Mouse (Mus musculus) urinary bladder, postnatal 14 days (tissue): ENCODE results near the gene Cdc42ep5.
"Not testable (repeated sequence)": the region's sequence is repeated elsewhere in the genome, so short reads cannot be mapped to it uniquely, and the experiment has no call there.

Source experiments
- DNase-seq: peaks from one replicate; pipeline ENCODE4 v3.0.0; 2021; ENCODE audit warnings: low spot score

Gene Cdc42ep5

DNA sequence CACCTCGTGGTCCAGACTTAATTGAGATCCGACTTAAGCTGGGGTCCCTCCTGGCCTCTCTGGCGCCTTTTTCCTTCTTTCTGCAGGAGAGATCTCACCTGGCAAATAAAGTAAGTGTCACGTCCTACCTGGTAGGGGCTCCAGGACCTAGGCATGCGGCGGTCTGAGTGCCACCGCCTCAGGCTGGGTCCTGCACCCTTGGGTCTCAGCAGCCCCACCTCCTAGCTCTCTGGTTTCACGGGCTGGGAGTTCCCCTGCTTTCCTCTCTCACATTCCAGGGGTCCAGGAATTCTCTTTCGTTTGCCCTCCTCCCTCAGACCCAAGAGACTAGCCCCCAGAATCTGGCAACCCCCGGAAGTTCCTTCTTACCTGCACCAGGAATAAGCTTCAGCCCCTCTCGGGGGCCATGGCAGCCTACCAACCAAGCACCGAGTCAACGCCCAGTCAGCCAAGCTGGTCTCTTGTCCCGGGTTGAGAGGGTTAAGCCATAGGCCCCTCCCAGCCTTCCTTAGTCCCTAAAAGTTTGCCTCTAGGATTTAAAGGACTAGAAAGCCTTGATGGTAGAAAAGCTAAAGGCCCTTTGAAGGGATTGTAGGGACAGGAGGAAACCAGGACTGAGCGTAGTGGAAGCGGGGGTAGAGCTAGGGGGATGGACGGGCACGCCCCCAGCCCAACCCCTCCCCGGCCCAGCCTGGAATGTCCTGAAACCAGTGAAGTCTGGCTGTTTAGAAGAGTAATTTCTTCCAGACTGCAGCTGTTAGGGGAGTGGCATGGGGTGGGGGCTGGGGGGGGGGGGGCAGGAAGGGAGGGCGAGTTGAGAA is at the start of gene Cdc42ep5:
Gene Cdc42ep5, minus strand, starts transcription at position 771 of the 821 bp plus-strand sequence.
- peak; percentile 80 for DNase-seq

GRCm38 (mm10) chr7:4213436-4213835 is 48.8 kb upstream of the Cdc42ep5 start:
- DNase-seq: not testable (repeated sequence)

GRCm38 (mm10) chr7:4208626-4209025 is 44.0 kb upstream of the Cdc42ep5 start:
- no peak for DNase-seq

DNA sequence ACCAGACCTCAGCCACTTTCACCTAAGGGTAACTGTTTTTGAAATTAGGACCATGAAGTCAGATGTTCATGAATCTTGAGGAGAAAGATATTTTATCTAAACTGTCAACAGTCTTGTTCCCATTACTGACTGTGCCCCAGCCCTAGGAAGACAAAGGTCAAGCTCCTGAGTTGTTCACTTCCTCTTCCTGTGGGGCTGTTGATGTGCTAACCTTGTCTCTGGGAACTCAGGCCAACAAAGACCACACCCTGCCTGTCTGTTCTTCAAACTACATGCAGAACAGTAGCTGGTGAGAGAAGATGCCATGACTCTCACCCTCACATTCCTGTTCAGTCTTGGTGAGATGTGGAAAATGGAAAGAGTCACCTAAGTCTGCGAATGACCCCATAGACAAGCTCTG is 42.5 kb upstream of the Cdc42ep5 start:
- no peak for DNase-seq

DNA sequence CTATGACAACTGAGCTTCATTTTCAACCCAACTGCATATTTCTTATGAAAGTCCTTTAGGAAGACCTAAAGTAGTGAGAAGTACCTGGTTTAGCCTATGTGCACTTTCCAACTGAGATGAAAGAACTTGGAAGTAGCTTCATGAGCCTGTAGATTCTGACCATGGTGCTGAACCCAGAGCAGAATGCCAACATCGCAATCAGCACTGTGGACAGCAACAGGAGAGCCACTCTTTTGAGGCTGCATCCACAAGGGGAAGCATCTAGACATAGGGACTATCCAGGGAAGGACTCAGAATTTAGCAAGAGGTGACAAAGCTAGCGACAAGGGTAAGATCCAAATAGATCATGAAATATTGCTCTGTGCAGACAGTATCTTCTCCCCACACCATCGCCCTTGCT is 13.8 kb upstream of the Cdc42ep5 start:
- DNase-seq: peak; percentile 55

- DNase-seq: no peak
Observed at GRCm38 (mm10) chr7:4170193-4170938, 5.7 kb upstream of the Cdc42ep5 start.

GRCm38 (mm10) chr7:4167098-4167497 is 2.4 kb upstream of the Cdc42ep5 start:
- no peak for DNase-seq

GRCm38 (mm10) chr7:4165286-4165685 is 626 bp upstream of the Cdc42ep5 start:
- DNase-seq: no peak

DNA sequence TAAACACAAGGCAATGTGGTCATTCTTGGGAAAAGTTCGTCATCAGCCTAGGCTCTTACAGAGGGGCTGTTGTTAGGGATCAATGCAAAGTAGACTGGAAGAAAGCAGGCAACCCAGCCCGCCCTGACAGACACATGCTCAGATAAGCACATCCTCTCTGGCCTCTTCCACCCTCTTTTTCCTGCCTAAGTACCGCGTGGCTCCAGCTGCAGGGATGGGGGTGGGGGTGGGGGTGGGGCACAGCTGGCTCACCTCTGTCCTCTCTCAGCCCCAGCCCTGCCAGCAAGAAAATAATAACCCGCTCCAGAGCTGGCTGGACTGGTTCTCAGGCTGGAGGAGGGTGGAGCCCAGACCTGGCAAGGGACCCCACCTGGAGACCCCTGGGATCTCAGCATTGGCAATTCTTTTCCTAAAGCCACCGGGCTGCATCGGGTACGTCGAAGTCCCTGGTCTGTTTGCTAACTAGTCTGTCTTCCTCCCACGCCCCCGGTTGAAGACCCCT is 1.0 kb downstream of the Cdc42ep5 start:
- DNase-seq: peak; percentile 69

GRCm38 (mm10) chr7:4161596-4161995 is 3.1 kb downstream of the Cdc42ep5 start:
- DNase-seq: not testable (repeated sequence)

DNA sequence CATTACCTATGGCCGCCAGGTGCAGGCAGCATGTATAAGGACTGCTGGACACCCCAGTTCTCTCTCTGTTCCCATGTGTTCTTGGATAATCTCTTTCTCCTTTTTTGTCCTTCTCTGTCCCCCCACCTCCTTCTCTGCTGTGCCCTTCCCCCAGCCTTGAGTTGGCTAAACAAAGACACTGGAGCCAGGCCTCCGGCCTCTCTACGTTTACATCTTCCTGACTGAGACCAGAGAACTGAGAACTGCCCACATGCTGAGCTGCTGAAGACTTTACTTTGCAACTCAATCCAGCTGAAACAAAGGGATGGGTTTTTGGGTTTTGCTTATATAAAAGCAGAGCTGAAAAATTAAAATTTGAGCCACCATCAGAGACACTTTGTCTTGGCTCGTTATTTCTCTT is 9.7 kb downstream of the Cdc42ep5 start:
- no peak for DNase-seq

- DNase-seq: no peak
Observed at GRCm38 (mm10) chr7:4154356-4154755, 10.3 kb downstream of the Cdc42ep5 start.

DNA sequence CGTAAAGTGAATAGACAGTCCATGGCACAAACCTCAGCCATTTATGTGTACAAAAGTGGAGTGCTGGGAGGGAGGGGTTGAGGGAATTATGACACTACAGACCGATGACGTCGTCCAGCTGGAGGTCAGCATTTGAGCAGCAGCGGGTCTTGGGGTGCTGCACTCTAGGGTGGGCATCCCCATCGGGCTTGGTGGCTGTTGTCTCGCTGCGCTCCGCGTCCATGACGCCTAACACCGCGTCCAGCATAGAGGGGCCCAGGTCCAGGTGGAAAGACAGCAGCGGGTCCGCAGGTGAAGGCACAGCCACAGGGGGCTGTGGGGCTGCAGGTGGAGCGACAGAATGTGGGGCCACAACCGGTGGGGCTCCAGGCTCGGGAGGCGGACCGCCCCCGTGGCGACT is 13.4 kb downstream of the Cdc42ep5 start:
- no peak for DNase-seq

GRCm38 (mm10) chr7:4150811-4151221 is 13.8 kb downstream of the Cdc42ep5 start:
- peak; percentile 57 for DNase-seq

DNA sequence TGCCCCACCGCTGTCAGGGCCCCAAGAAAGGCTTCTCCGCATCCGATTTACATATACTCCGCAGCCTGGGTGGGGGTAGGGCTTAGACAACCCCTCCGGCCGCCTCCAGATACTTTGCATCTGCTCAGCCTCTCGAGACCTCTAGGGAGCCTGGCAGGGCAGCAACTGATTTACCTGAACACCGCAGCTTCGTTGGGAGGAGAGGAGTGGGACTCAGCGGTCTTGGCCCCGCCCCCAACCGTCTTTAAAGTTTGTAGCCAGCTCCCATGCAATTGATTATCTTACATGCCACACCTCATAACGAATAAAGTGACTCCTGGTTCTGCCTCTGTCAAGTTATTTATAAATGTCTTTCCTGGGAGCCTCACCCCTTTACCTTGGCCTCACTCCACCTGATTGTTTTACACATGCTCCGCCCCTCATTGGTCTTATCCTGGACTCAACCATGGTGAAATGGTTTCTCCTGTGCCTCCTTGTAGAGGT is 14.6 kb downstream of the Cdc42ep5 start, which contains the start of gene Leng9:
Gene Leng9, minus strand, starts transcription at position 316 of the 483 bp plus-strand sequence.
- DNase-seq: peak; percentile 48

- peak; percentile 83 for DNase-seq
Observed at GRCm38 (mm10) chr7:4149209-4150054, 15.2 kb downstream of the Cdc42ep5 start.

DNA sequence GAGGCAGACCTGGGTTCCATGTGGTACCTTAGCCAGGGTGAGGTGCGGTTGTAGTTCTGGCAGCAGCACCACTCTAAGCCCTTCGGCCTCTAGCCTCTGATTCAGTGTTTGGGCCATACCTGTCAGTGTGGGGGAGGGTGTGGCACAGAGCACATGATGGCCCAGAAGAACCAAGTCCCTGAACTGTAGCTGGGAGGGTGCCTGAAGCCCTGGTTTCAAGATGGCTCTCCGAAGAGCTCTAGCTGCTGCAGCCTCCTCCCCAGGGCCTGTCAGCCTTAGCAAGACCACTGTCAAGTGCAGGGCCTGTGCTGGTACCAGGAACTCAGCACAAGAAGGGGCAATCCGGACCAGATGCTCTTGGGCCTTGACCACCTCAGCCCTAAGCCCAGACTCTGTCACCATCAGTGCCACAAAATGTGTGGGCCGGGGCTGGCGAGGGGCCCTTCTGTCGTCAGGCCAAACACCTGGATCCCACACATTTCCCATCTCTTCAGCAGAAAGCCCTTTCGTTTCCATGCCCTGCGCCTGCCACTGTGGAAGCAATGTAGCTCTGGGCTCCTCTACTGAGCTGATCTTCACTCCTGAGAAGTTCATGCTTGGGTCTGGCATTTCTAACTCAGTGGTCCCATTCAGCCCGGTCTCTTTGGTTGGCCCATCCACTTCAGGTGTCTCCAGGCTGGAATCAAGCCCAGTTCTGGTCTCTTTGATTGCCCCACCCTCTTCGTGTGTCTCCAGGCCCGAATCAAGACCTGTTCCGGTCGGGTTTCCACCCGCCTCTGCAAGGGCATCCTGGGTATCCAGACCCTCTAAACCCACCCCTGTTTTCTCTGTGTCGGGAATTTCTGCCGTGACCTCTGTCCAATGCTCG is 16.1 kb downstream of the Cdc42ep5 start:
- peak; percentile 38 for DNase-seq

GRCm38 (mm10) chr7:4147836-4148235 is 16.8 kb downstream of the Cdc42ep5 start:
- no peak for DNase-seq

GRCm38 (mm10) chr7:4147371-4147770 is 17.3 kb downstream of the Cdc42ep5 start:
- no peak for DNase-seq

DNA sequence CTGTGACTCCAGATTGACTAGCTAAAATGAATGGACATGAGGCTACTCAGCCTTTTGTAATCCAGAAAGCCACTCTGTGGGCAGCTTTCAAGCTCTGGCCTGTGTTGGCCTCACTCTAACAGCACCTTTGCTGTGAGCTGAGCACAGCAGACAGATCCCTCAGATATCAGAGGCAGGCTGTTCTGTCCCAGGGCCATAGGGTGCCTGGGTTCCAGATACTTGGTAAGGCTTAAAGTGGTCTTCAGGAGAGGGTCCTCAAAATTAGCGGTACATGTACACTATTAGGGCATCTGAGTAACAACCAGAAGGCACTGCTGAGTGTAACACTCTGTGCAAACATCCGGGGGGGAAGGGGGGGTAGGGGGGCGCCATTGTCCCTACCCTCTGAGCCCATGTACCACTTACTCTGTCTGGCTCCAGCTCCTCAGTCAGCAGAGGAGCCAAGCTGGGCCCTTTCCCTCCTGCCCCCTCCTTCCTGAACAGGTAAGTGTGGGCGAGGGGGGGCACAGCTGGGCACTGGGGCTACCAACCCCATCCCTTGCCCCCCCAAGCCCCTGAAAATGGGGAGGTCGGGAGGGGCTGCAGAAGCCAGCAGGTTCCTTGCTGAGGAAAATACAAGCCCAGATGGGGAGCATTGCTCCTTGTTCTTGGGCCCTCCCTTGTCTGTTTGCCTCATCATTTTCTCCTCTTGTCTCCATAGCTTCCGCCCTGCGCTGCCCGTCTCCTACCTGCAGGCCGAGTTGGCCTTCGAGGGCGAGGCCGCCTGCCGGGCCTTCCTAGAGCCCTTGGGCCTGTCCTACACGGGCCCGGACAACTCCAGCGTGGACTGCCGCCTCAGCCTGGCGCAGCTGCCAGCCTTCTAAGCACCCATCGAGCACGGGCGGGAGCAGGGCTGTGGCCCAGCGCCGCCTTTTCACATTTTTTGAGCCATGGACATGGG is 18.1 kb downstream of the Cdc42ep5 start:
- DNase-seq: no peak
